ENCODE assay signal across 8 mouse cellular contexts in genomic region chr12:99011161-99011861, GRCm38 (mm10).
DNase-seq lines count a peak whose midpoint lies in the region; ATAC-seq and TF ChIP-seq lines count a peak whose summit lies in the region.

No protein-coding gene starts in this region.

- peak overlapping the region; percentile 39 for H3K4me2 ChIP-seq in forebrain, postnatal 0 days (ENCODE audit: low read depth)
- no peak overlapping the region for H3K4me2 ChIP-seq in neural tube, embryonic 11.5 days (ENCODE audit: low read depth)

- TF ChIP-seq CTCF in kidney, adult 2 months (conservative IDR thresholded peaks at IDR 0.05; ENCODE audit: insufficient read depth, insufficient read length, low read depth, low read length), result no peak
- TF ChIP-seq CTCF in forebrain, postnatal 0 days (IDR thresholded peaks at IDR 0.05; ENCODE audit: low read depth), result no peak

- WGBS in kidney, adult 2 months, result 16% methylated on average over 22 of the region's 22 CpGs
- 3% methylated on average over 22 of the region's 22 CpGs for WGBS in forebrain, postnatal 0 days
- WGBS in neural tube, embryonic 11.5 days, result 6% methylated on average over 22 of the region's 22 CpGs

- no peaks in the 10 kb centered on the region for H3K27me3 ChIP-seq in kidney, adult 2 months (replicated peaks; ENCODE audit: control insufficient read depth, insufficient read depth, low read length)
- no peaks in the 10 kb centered on the region for H3K27me3 ChIP-seq in forebrain, postnatal 0 days (ENCODE audit: insufficient read depth, low read length)
- no peaks in the 10 kb centered on the region for H3K27me3 ChIP-seq in neural tube, embryonic 11.5 days (ENCODE audit: control insufficient read depth, insufficient read depth, low read length)

- no peaks in the 10 kb centered on the region for H3K36me3 ChIP-seq in kidney, adult 2 months (ENCODE audit: control insufficient read depth, insufficient read depth, low read length)
- no peaks in the 10 kb centered on the region for H3K36me3 ChIP-seq in forebrain, postnatal 0 days (ENCODE audit: insufficient read depth)
- H3K36me3 ChIP-seq in neural tube, embryonic 11.5 days (ENCODE audit: control insufficient read depth, insufficient read depth, low read length), result no peaks in the 10 kb centered on the region

- H3K4me1 ChIP-seq in kidney, adult 2 months (ENCODE audit: control insufficient read depth, insufficient read depth, low read length), result no peaks in the 10 kb centered on the region
- H3K4me1 ChIP-seq in forebrain, postnatal 0 days (ENCODE audit: insufficient read depth), result peaks cover 11% of the 10 kb centered on the region
- H3K4me1 ChIP-seq in neural tube, embryonic 11.5 days (ENCODE audit: control insufficient read depth, insufficient read depth, low read length), result 0 out of 2 replicates have a peak, but pooled peaks cover 5% of the 10 kb centered on the region

- H3K9ac ChIP-seq in forebrain, postnatal 0 days, result peak overlapping the region; percentile 11; the same call in 1 of the 2 replicates
- H3K9ac ChIP-seq in neural tube, embryonic 11.5 days (ENCODE audit: low read length), result no peak overlapping the region

- TF ChIP-seq POLR2A in kidney, adult 2 months (IDR thresholded peaks at IDR 0.05; ENCODE audit: low read depth, low read length), result no peak

- DNase-seq in kidney, adult 2 months, result peak; percentile 11
- no peak for DNase-seq in kidney, adult 18-20 months
- peak; percentile 36 for DNase-seq in adrenal gland, postnatal 25 days
- peak; percentile 72 for DNase-seq in forebrain, postnatal 0 days
- peak; percentile 84 for DNase-seq in neural tube, embryonic 11.5 days (ENCODE audit: low spot score)
- no peak for DNase-seq in frontal cortex, adult 2 months (ENCODE audit: extremely low spot score in 1 of 2, low spot score in 1 of 2)
- DNase-seq in spleen, adult 18-20 months, result no peak
- DNase-seq in left cerebral cortex, adult 18-20 months (ENCODE audit: low spot score in 2 of 2), result no peak

- no peak overlapping the region for H3K4me3 ChIP-seq in kidney, adult 2 months (ENCODE audit: insufficient read depth, low read depth, low read length)
- H3K4me3 ChIP-seq in forebrain, postnatal 0 days (ENCODE audit: low read depth, low read length), result no peak overlapping the region; the same call in 1 of the 2 replicates
- H3K4me3 ChIP-seq in neural tube, embryonic 11.5 days (ENCODE audit: low read depth, low read length), result no peak overlapping the region

- ATAC-seq in forebrain, postnatal 0 days, result peak; percentile 86
- peak; percentile 94 for ATAC-seq in neural tube, embryonic 11.5 days (ENCODE audit: insufficient read depth, low FRiP score, low TSS enrichment)

- H3K27ac ChIP-seq in kidney, adult 2 months (ENCODE audit: insufficient read depth, low read depth, low read length), result no peak overlapping the region
- H3K27ac ChIP-seq in forebrain, postnatal 0 days (ENCODE audit: low read depth, low read length), result peak overlapping the region; percentile 71
- H3K27ac ChIP-seq in neural tube, embryonic 11.5 days (ENCODE audit: low read depth, low read length), result peak overlapping the region; percentile 71

- H3K9me3 ChIP-seq in forebrain, postnatal 0 days (ENCODE audit: low read length), result no peaks in the 10 kb centered on the region
- no peaks in the 10 kb centered on the region for H3K9me3 ChIP-seq in neural tube, embryonic 11.5 days (ENCODE audit: control insufficient read depth, low read length)

Comparison
In these comparisons a context has a peak if more than half of its experiments do, and no peak if none do; other contexts are left out.
1. DNase-seq: peak in kidney, adult 2 months (single experiment), adrenal gland, postnatal 25 days (single experiment), forebrain, postnatal 0 days (single experiment) and neural tube, embryonic 11.5 days (single experiment); none in kidney, adult 18-20 months (single experiment), frontal cortex, adult 2 months (0 of 2), spleen, adult 18-20 months (0 of 2) and left cerebral cortex, adult 18-20 months (0 of 2).